Mouse (Mus musculus): ENCODE measurements at regions not wholly inside any gene's neighbourhood (a gene's known extent, or its start where the extent isn't known, plus 50 kb on each side); places are given as distances from the start of the nearest gene placed in this dataset.

DNA sequence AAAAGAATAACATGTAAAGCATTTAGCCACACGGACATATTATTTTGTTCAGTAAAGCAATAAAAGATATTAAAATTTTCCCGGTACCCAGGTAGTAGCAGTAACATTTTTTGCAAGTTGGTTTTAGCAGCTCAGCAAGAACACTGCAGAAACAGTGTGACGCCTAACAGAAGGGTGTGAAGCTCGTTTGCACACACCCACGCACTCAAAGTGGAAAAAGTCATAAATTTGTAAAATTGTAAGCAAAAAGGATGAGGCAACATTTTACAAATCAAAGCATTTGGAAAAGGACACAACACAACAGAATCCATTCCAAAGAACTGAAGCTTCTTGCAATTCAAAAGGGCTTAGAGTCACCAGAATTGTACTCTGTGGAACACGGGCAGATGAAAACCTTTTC is 1053.6 kb upstream of the Celf2 start:
- H3K36me3 ChIP-seq: no peaks in the 10 kb centered on the region
- H3K9me3 ChIP-seq (replicated peaks): no peaks in the 10 kb centered on the region
- no peaks in the 10 kb centered on the region for H3K4me1 ChIP-seq
- no peak overlapping the region for H3K4me3 ChIP-seq (replicated peaks)
- no peaks in the 10 kb centered on the region for H3K27me3 ChIP-seq
- H3K4me2 ChIP-seq: no peak overlapping the region
- no peak for ATAC-seq (replicated peaks; ENCODE audit: low FRiP score)
- 70% methylated on average over 6 of the region's 6 CpGs for WGBS
- H3K27ac ChIP-seq: no peak overlapping the region
- no peak overlapping the region for H3K9ac ChIP-seq

DNA sequence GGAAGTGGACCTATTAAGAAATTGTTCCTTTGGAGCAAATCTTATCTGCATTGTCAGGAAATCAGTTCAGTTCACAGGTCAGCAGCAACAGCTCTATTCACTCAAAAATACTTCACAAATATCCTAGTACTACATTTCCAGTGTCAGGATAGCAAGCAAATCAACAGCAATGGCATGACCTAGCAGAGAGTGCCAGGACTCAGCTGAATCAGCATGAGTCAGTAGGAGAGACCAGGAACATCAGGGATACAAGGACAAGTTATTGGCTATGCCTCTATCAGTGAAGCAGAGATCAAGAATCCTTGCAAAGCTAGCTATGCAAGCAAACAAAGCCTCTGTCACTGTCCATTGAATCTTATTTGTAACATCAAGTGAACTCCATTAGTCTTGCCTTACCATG is 1036.8 kb upstream of the Celf2 start:
- Histone ChIP-seq H3K36me3 (no peaks in the 10 kb centered on the region), H3K9me3 (replicated peaks) (no peaks in the 10 kb centered on the region), H3K4me1 (no peaks in the 10 kb centered on the region), H3K27me3 (no peaks in the 10 kb centered on the region), H3K27ac (no peak overlapping the region), H3K9ac (no peak overlapping the region), H3K4me2 (no peak overlapping the region), H3K4me3 (replicated peaks) (no peak overlapping the region)
- no peak for ATAC-seq (replicated peaks; ENCODE audit: low FRiP score)

DNA sequence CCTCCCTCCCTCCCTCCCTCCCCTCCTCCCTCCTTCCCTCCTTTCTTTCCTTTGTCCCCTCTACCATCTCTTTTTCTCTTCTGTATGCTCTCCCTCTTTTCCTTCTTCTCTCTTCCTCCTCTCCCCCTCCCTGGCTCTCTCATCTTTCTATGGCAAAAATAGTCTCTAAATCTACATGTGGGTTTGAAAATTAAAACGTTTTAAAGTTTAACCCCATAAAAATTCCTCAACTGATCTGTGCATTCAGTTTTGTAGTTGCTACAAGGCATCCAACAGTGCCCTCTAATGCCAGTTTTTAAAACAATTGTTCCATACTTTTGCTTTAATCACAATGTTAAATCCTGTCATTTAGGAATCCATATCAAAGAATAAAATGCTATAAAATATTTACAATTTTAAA is 1027.5 kb upstream of the Celf2 start:
- no peaks in the 10 kb centered on the region for H3K36me3 ChIP-seq
- no peak overlapping the region for H3K4me2 ChIP-seq
- 0% methylated on average over 1 of the region's 1 CpGs for WGBS
- no peak overlapping the region for H3K9ac ChIP-seq
- no peaks in the 10 kb centered on the region for H3K4me1 ChIP-seq
- H3K9me3 ChIP-seq (replicated peaks): no peaks in the 10 kb centered on the region
- H3K27me3 ChIP-seq: no peaks in the 10 kb centered on the region
- no peak overlapping the region for H3K27ac ChIP-seq
- H3K4me3 ChIP-seq (replicated peaks): no peak overlapping the region
- ATAC-seq (replicated peaks; ENCODE audit: low FRiP score): no peak

DNA sequence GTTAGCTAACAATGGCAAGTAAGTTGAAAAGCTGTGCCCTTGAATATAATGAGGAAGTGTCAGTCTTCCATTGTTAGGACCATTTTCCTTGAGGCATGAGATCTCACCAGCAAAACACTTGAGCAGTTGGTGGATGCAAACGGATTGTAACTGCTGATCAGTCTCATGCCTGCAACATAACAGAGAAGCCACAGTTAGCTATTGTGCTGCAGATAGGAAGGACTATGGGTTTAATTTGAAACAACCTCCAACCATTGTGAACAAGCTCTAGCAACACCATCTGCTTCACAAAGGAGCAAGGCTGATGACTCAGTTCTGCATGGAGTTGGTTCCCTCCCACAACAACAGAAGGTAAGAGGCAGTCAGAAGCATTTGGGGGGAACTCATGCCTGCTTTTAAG is 989.1 kb upstream of the Celf2 start:
- no peaks in the 10 kb centered on the region for H3K9me3 ChIP-seq (replicated peaks)
- no peaks in the 10 kb centered on the region for H3K36me3 ChIP-seq
- ATAC-seq (replicated peaks; ENCODE audit: low FRiP score): no peak
- 18% methylated on average over 1 of the region's 1 CpGs for WGBS
- H3K4me2 ChIP-seq: no peak overlapping the region
- H3K27me3 ChIP-seq: no peaks in the 10 kb centered on the region
- no peak overlapping the region for H3K4me3 ChIP-seq (replicated peaks)
- no peak overlapping the region for H3K9ac ChIP-seq
- no peak overlapping the region for H3K27ac ChIP-seq
- H3K4me1 ChIP-seq: no peaks in the 10 kb centered on the region

DNA sequence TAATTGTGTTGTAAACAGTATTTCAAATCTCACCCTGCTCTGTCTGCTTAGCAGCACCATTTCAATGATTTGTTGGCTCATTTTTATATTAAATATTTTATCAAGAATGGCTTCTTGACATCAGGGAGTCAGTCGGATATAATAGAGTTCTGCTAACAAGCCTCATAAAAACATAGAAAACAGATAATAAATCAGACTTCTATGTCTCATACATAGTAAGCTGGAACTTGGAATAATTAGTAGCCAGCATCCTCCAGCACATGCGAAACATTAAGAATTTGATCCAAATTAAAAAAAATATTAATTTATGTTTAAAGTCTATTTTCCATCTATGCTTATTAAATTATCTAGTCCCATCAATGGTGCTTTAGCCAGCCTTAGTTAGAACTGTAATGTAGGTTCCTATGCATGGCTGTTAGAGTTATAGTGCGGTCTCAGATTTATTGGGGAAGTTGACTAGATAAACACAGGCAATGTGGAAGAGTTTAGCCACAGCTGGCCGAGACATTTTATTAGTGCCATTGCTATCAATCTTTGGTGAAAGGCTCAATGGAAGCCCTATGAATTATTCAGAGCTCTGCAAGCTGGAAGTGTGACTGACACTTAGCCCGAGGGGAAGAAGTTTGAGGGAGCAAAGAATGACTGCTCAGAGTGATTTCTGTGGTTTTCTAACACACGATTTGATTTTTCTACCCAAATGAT is 968.6 kb upstream of the Celf2 start:
- no peaks in the 10 kb centered on the region for H3K36me3 ChIP-seq
- no peaks in the 10 kb centered on the region for H3K27me3 ChIP-seq
- 0 out of 2 replicates have a peak, but pooled peaks cover 3% of the 10 kb centered on the region for H3K4me1 ChIP-seq
- H3K27ac ChIP-seq: no peak overlapping the region
- peak; percentile 73; the same call in 1 of the 2 replicates for ATAC-seq (replicated peaks; ENCODE audit: low FRiP score)
- H3K4me2 ChIP-seq: no peak overlapping the region
- no peaks in the 10 kb centered on the region for H3K9me3 ChIP-seq (replicated peaks)
- no peak overlapping the region for H3K9ac ChIP-seq
- WGBS: 32% methylated on average over 6 of the region's 6 CpGs
- H3K4me3 ChIP-seq (replicated peaks): no peak overlapping the region

DNA sequence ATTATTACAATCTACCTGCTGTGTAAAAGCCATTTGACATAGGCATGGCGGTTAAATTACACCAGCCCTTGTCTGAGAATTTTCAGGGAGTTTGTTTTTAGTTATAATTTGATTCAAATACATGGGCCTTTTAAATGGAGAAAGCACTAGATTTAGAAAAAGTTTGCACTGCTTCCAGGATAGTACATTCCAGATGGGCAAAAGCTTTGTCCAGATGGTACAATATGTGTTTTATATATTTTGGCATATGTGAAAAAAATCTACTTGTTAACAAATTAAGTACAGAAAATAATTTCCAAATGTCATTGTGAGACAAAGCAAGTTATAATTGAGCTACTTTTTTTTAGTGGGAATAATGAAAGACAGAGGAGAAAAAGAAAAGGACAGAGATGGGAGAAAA is 961.2 kb upstream of the Celf2 start:
- WGBS: 85% methylated on average over 1 of the region's 1 CpGs
- no peak overlapping the region for H3K27ac ChIP-seq
- H3K4me3 ChIP-seq (replicated peaks): no peak overlapping the region
- no peaks in the 10 kb centered on the region for H3K36me3 ChIP-seq
- H3K9me3 ChIP-seq (replicated peaks): no peaks in the 10 kb centered on the region
- H3K9ac ChIP-seq: no peak overlapping the region
- no peak for ATAC-seq (replicated peaks; ENCODE audit: low FRiP score)
- no peaks in the 10 kb centered on the region for H3K4me1 ChIP-seq
- H3K27me3 ChIP-seq: no peaks in the 10 kb centered on the region
- no peak overlapping the region for H3K4me2 ChIP-seq

DNA sequence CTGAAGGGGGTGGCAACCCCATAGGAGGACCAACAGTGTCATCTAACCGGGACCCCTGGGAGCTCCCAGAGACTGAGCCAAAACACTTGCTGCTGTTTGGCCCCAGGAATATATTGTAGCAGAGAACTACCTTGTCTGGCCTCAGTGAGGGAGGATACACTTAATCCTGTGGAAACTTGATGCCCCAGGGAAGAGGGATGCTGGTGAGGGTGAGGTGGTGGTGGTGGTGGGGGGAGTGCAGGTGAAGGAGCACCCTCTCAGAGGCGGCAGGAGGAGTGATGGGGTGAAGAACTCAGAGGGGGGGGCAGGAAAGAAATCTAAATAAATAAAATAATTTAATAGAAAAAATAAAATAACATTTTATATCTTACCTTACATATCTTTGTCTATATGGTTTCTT is 959.6 kb upstream of the Celf2 start:
- Histone ChIP-seq H3K4me3 (replicated peaks) (no peak overlapping the region), H3K9me3 (replicated peaks) (no peaks in the 10 kb centered on the region), H3K4me2 (no peak overlapping the region), H3K27ac (no peak overlapping the region), H3K27me3 (no peaks in the 10 kb centered on the region), H3K4me1 (no peaks in the 10 kb centered on the region), H3K9ac (no peak overlapping the region), H3K36me3 (no peaks in the 10 kb centered on the region)
- 46% methylated on average over 2 of the region's 2 CpGs for WGBS
- ATAC-seq (replicated peaks; ENCODE audit: low FRiP score): no peak

DNA sequence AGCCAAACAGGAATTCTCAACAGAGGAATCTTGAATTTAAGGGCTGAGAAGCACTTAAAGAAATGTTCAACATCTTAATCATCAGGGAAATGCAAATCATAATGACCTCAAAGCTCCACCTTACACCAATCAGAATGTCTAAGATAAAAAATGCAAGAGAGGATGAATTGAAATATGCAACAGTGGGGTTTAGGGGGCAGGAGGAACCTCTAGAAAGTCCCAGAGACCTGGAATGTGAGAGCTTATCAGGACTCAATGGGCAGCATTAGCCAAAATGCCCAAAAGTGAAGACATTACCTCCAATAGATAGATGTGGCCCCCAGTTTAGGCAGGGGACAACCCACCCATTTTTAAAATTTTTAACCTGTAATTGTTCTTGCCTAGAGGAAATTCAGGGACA is 959.0 kb upstream of the Celf2 start:
- H3K27ac ChIP-seq: no peak overlapping the region
- no peak for ATAC-seq (replicated peaks; ENCODE audit: low FRiP score)
- H3K4me1 ChIP-seq: no peaks in the 10 kb centered on the region
- no peaks in the 10 kb centered on the region for H3K36me3 ChIP-seq
- no peak overlapping the region for H3K4me3 ChIP-seq (replicated peaks)
- H3K9me3 ChIP-seq (replicated peaks): no peaks in the 10 kb centered on the region
- no peaks in the 10 kb centered on the region for H3K27me3 ChIP-seq
- no peak overlapping the region for H3K9ac ChIP-seq
- no peak overlapping the region for H3K4me2 ChIP-seq

DNA sequence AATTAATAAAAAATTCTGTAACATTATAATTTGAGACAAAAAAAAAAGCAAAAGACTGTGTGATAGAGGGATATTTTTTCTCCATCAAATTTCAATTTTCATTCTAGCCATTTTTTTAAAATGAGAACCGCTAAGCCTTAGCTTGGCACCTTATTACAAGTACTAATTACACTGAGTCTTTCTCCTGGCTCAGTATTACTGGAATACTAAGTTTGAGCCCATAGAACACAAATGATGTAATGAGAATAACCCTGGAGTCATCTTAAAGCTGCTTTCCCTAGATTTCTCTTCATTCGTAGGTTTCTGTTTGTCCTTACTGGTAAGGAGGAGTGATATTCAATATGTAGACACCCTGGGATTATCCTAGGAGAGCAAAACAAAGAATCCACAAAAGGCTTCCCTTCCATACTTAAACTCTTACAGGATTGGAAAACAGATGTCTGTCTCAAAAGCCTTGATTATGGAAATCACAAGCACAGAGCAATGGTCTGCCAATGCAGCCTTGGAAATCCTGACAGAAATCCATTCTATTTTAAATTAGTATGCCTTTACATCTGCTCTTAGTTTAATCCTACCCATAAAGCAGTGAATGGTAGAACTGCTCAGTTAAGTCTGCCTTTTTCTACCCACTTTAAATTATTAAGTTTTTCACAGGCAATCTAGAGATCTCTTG is 958.3 kb upstream of the Celf2 start:
- H3K4me1 ChIP-seq: no peaks in the 10 kb centered on the region
- H3K9ac ChIP-seq: no peak overlapping the region
- 81% methylated on average over 2 of the region's 2 CpGs for WGBS
- no peaks in the 10 kb centered on the region for H3K27me3 ChIP-seq
- no peak for ATAC-seq (replicated peaks; ENCODE audit: low FRiP score)
- no peaks in the 10 kb centered on the region for H3K36me3 ChIP-seq
- no peak overlapping the region for H3K4me2 ChIP-seq
- H3K27ac ChIP-seq: no peak overlapping the region
- H3K9me3 ChIP-seq (replicated peaks): no peaks in the 10 kb centered on the region
- H3K4me3 ChIP-seq (replicated peaks): no peak overlapping the region

DNA sequence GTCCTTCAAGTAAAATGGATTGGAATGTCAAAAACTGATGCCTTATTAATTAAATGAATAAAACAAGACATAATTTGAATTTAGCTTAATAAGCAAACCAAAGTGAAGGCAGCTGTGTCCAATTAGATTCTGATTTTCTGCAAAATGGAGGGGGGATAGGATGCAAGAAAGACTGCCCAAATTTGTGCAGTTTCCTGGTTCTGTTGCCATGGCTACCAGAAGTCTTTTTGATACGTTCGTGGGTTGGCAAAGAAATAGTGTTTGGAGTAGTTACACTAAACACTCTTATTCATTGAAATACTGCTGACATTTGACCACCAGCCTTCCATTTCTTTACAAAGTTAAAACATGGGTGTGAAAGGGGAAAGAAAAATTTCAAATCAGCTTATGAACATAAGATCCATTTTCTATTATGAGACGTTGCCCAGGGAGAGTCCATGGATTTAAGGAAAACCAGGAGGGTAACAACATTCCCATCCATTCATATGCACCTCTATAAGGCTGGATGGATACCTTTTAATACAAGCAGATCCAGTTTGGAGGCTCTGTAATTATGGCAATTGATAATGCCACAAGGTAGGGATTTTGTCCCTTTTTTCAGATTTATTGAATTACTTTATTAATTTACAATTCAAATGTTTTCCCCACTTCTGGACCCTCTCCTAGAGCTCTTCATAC is 943.3 kb upstream of the Celf2 start:
- no peak for ATAC-seq (replicated peaks; ENCODE audit: low FRiP score)
- H3K27me3 ChIP-seq: no peaks in the 10 kb centered on the region
- H3K4me1 ChIP-seq: no peaks in the 10 kb centered on the region
- H3K4me3 ChIP-seq (replicated peaks): no peak overlapping the region
- H3K4me2 ChIP-seq: no peak overlapping the region
- H3K9me3 ChIP-seq (replicated peaks): no peaks in the 10 kb centered on the region
- 71% methylated on average over 3 of the region's 3 CpGs for WGBS
- H3K27ac ChIP-seq: no peak overlapping the region
- H3K9ac ChIP-seq: no peak overlapping the region
- no peaks in the 10 kb centered on the region for H3K36me3 ChIP-seq

DNA sequence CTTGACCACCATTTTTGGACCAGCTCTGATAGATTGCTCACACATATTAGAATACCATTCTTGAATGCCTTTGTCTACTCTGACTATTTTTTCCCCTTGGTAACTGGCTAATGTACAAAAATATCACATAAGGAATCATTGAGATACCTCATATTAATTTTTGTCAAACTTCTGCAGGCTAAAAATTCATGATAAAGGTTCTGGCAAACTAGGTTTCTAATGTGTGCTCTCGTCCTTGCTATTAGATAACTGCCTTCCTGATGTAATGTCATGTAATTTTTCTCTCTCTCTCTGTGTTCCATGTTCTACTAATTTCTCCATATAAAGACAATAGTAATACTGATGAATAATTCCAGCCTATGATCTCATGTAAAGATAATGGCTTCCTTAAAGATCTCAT is 931.9 kb upstream of the Celf2 start:
- Histone ChIP-seq H3K4me2 (no peak overlapping the region), H3K27ac (no peak overlapping the region), H3K9me3 (replicated peaks) (no peaks in the 10 kb centered on the region), H3K27me3 (no peaks in the 10 kb centered on the region), H3K4me3 (replicated peaks) (no peak overlapping the region), H3K36me3 (no peaks in the 10 kb centered on the region), H3K9ac (no peak overlapping the region), H3K4me1 (no peaks in the 10 kb centered on the region)
- WGBS: 78% methylated on average over 1 of the region's 1 CpGs
- ATAC-seq (replicated peaks; ENCODE audit: low FRiP score): no peak

DNA sequence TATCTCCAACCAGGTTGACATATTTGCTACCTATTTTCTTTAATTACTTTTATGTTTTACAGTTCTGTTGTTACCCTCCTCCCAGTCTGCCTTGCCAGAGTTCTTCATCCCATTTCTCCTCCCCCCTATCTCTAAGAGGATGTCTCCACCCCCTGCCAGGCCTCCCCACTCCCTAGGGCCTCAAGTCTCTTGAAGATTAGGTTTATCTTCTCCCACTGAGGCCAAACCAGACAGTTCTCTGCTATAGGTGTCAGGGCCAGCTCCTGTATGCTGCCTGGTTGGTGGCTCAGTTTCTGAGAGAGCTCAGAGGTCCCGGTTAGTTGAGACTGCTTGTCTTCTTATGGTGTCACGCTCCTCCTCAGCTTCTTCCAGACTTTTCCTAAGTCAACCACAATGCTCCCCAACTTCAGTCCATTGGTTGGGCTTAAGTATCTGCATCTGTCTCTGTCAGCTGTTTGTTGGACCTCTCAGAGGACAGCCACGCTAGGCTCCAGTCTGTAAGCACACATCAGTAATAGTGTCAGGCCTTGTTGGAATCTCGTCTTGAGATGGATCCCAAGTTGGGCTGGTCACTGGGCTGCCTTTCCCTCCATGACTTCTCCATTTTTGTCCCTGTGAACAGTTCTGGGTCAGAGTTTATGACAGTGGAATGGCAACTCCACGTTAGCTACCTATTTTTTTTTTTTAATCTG is 920.4 kb upstream of the Celf2 start:
- WGBS: 83% methylated on average over 5 of the region's 5 CpGs
- H3K36me3 ChIP-seq: no peaks in the 10 kb centered on the region

More for the DNA sequence above, 920.4 kb upstream of the Celf2 start:
- H3K4me2 ChIP-seq: no peak overlapping the region
- H3K27ac ChIP-seq: no peak overlapping the region
- H3K4me3 ChIP-seq (replicated peaks): no peak overlapping the region
- no peak overlapping the region for H3K9ac ChIP-seq
- H3K27me3 ChIP-seq: no peaks in the 10 kb centered on the region
- ATAC-seq (replicated peaks; ENCODE audit: low FRiP score): no peak
- no peaks in the 10 kb centered on the region for H3K9me3 ChIP-seq (replicated peaks)
- H3K4me1 ChIP-seq: no peaks in the 10 kb centered on the region
